Mouse (Mus musculus) liver, adult 2 months (tissue): Measurements from ENCODE around the gene Heatr5a.

ENCODE experiments used
- CTCF ChIP-seq: fragments of 200-500 bp; IDR thresholded peaks from 2 replicates; pipeline ENCODE4 v1.5.1; 2011; ENCODE audit warnings: low read depth, low read length, control low read depth
- POLR2A ChIP-seq: fragments of 200-500 bp; IDR thresholded peaks from 2 replicates; pipeline ENCODE4 v1.6.1; 2011; ENCODE audit warnings: low read length, control low read depth; ENCODE audit not compliant: insufficient read depth; ENCODE audit errors: extremely low read depth

DNA sequence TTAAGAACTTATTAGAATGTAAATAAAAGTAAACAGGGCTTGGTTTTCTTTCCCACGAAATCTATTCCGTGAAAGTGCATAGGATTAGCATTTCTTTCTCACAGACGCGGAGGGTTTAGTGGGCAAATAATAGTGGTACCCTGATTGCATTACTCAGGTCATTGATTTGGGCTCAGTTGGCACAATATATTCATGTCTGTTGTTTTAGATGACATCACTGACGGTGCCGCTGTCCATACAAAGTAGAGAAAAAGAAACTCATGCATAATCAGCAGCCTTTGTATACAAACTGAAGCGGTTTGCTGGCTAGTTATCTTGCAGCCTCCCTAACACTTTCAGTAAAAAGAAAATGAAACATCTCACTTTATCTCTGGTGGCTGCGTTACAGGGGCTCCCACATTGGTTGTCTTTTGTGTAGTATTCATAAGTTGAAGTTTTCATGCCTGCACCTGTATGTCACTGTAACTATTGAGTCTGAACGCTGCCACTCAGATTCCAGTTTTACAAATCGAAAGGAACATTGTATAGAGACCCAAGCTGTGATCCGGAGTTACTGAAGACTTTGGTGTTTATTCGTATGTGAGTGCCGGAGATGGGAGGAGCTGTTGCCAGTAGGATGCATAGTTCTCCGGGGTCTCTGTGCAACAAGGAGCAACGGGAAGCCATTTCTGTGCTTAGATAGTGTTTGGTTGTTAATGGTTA, 39.0 kb upstream of the Heatr5a start:
- TF ChIP-seq CTCF (no peak), POLR2A (no peak)
